31 mouse cellular contexts compared by ENCODE assay signal in the genomic region with DNA sequence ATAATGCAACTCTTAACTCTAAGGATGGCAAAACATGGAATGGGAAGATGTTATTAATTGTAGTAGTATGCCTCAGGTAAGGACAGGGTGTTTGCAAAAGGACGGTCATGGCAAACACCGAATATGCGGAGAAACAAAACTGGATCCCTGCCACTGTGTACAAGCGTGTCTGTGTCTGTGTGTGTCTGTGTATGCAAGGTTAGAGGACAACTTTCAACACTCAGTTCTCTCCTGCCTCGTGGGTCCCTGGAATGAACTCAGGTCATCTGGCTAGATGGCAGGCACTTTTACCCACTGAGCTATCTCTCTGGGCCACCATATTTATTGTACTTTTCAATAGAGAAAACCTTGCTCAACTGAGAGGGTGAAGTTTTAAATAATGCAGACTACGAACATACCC. TPM values are rescaled to one million over a fixed set of nuclear protein-coding genes. Genes with fewer than 3 reads are reported as not detected.
"Had no signal": no experiment of that assay in that cellular context is flagged by ENCODE, and none has a peak within 500 bp of the region (broad histone marks: within the 10 kb centered on the region; RNA-seq: fewer than 3 reads in every experiment).

No protein-coding gene starts in this region.

- ATAC-seq: forebrain, embryonic 13.5 days; forebrain, embryonic 14.5 days; forebrain, embryonic 15.5 days; forebrain, embryonic 16.5 days; forebrain, postnatal 0 days had no signal

- H3K27ac ChIP-seq: embryonic facial prominence, embryonic 10.5 days; embryonic facial prominence, embryonic 12.5 days; embryonic facial prominence, embryonic 13.5 days; embryonic facial prominence, embryonic 15.5 days; forebrain, embryonic 10.5 days; forebrain, embryonic 12.5 days; forebrain, embryonic 13.5 days; forebrain, embryonic 15.5 days; gastrocnemius, adult 2 months had no signal

- H3K4me3 ChIP-seq: embryonic facial prominence, embryonic 10.5 days; embryonic facial prominence, embryonic 12.5 days; embryonic facial prominence, embryonic 13.5 days; embryonic facial prominence, embryonic 15.5 days; erythroblast, embryonic 14.5 days; forebrain, embryonic 10.5 days; forebrain, embryonic 12.5 days; forebrain, embryonic 13.5 days; forebrain, embryonic 15.5 days; gastrocnemius, adult 2 months had no signal

- H3K4me1 ChIP-seq: embryonic facial prominence, embryonic 10.5 days; embryonic facial prominence, embryonic 12.5 days; embryonic facial prominence, embryonic 13.5 days; embryonic facial prominence, embryonic 15.5 days; forebrain, embryonic 10.5 days; forebrain, embryonic 12.5 days; forebrain, embryonic 13.5 days; forebrain, embryonic 15.5 days had no signal

- H3K4me2 ChIP-seq: embryonic facial prominence, embryonic 12.5 days; embryonic facial prominence, embryonic 13.5 days; embryonic facial prominence, embryonic 15.5 days; forebrain, embryonic 12.5 days; forebrain, embryonic 13.5 days; forebrain, embryonic 15.5 days had no signal

- DNase-seq: cerebellum, adult 18-20 months; cerebellum, adult 2 months; cerebellum, adult 8-10 months; cerebellum, adult 9-10 months; cerebellum, adult 9-11 months; cerebellum, postnatal 10 days; cerebellum, postnatal 14 days; cerebellum, postnatal 25 days; cerebellum, postnatal 36 days; embryo, embryonic 11 days; forebrain, postnatal 0 days; gastrocnemius, adult 2 months; gastrocnemius, postnatal 10 days; gastrocnemius, postnatal 14 days; gastrocnemius, postnatal 25 days; gastrocnemius, postnatal 36 days; heart, adult 18-20 months had no signal

- H3K9me3 ChIP-seq: embryonic facial prominence, embryonic 10.5 days; embryonic facial prominence, embryonic 12.5 days; embryonic facial prominence, embryonic 13.5 days; embryonic facial prominence, embryonic 15.5 days; forebrain, embryonic 10.5 days; forebrain, embryonic 12.5 days; forebrain, embryonic 13.5 days; forebrain, embryonic 15.5 days had no signal

- H3K9ac ChIP-seq: embryonic facial prominence, embryonic 12.5 days; embryonic facial prominence, embryonic 13.5 days; embryonic facial prominence, embryonic 15.5 days; forebrain, embryonic 12.5 days; forebrain, embryonic 13.5 days; forebrain, embryonic 15.5 days; forebrain, postnatal 0 days had no signal

- H3K27me3 ChIP-seq: embryonic facial prominence, embryonic 12.5 days; embryonic facial prominence, embryonic 13.5 days; embryonic facial prominence, embryonic 15.5 days; forebrain, embryonic 12.5 days; forebrain, embryonic 13.5 days; forebrain, embryonic 15.5 days had no signal

RNA-seq across cellular contexts. Expression of a gene that starts 40.3 kb away (rescaled TPM):
- total RNA-seq: gastrocnemius, adult 18-20 months; gastrocnemius, adult 2 months; gastrocnemius, adult 8-10 months; gastrocnemius, postnatal 36 days; granulocyte monocyte progenitor cell, adult 5-6 weeks; heart, adult 18-20 months had no signal
- polyA plus RNA-seq: erythroblast, embryonic 14.5 days had no signal
